Mouse (Mus musculus): Measurements from ENCODE around the gene Rtn1. TPM values are rescaled to one million over a fixed set of nuclear protein-coding genes. Genes with fewer than 3 reads are reported as not detected.

Gene Rtn1
- total and polyA plus RNA-seq, 2 experiments from 2014 or later: 6.5 to 11.7 TPM

GRCm38 (mm10) chr12:72323778-72324177 is 85.1 kb downstream of the Rtn1 start:
- no peak overlapping the region for H3K4me2 ChIP-seq (ENCODE audit: low read depth, low read length)
- no peak for TF ChIP-seq CTCF (IDR thresholded peaks at IDR 0.05; ENCODE audit: low read depth)
- no peak for TF ChIP-seq EP300 (IDR thresholded peaks at IDR 0.05; ENCODE audit: low read depth)
- no peaks in the 10 kb centered on the region for H3K4me1 ChIP-seq (ENCODE audit: control insufficient read depth, insufficient read depth)
- no peak overlapping the region for H3K4me3 ChIP-seq (ENCODE audit: low read depth, low read length)
- WGBS: 39% methylated on average over 4 of the region's 4 CpGs
- H3K27me3 ChIP-seq (ENCODE audit: control insufficient read depth, insufficient read depth, low read length): no peaks in the 10 kb centered on the region
- no peak for DNase-seq (ENCODE audit: low spot score)
- no peak for ATAC-seq (ENCODE audit: insufficient read depth, low read depth)
- H3K27ac ChIP-seq (ENCODE audit: low read depth): no peak overlapping the region
- no peaks in the 10 kb centered on the region for H3K36me3 ChIP-seq (replicated peaks; ENCODE audit: control insufficient read depth, insufficient read depth, low read length)
- no peaks in the 10 kb centered on the region for H3K9me3 ChIP-seq (replicated peaks; ENCODE audit: control insufficient read depth, low read length)
- H3K9ac ChIP-seq (replicated peaks; ENCODE audit: low read depth, low read length): no peak overlapping the region

DNA sequence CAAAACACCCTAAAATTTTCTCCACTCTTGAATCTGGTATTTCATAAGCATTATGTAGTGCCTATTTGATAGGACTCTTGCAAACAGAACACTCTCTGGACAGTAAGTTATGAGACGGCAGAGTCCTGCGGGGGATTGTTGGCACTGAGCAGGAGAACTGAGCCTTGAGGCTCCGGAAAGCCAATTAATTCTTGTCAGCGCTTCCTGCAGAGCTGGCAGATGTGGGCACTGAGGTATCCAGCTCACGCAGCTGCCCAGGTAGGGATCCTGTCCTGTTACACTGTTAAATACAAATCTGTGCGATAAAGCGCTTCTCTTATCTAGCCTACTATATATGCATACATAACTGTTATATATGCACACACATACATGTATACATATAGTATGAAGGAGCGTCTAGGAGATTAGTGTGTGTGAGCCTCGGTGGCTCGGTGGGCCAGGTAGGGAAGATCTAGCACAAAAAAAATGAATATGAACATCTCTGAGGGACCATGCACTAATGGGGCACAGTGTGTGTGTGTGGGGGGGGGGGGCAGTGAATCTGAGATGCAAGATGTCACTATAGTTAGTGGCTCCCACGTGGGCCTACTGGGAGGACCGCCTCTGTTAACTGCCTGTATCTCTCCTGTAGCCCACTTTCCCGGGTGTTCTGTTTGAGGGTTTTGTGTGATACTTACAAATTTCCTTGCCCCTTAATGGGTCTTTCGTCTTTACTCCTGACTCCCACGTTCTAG is 93.0 kb downstream of the Rtn1 start:
- ATAC-seq (ENCODE audit: insufficient read depth, low read depth) (no peak), DNase-seq (ENCODE audit: low spot score) (no peak)
- Histone ChIP-seq H3K4me2 (ENCODE audit: low read depth, low read length) (no peak overlapping the region), H3K4me3 (ENCODE audit: low read depth, low read length) (no peak overlapping the region), H3K4me1 (ENCODE audit: control insufficient read depth, insufficient read depth) (no peaks in the 10 kb centered on the region), H3K9me3 (replicated peaks; ENCODE audit: control insufficient read depth, low read length) (no peaks in the 10 kb centered on the region), H3K27me3 (ENCODE audit: control insufficient read depth, insufficient read depth, low read length) (no peaks in the 10 kb centered on the region), H3K9ac (replicated peaks; ENCODE audit: low read depth, low read length) (no peak overlapping the region), H3K36me3 (replicated peaks; ENCODE audit: control insufficient read depth, insufficient read depth, low read length) (no peaks in the 10 kb centered on the region), H3K27ac (ENCODE audit: low read depth) (no peak overlapping the region)
- 62% methylated on average over 15 of the region's 15 CpGs for WGBS
- TF ChIP-seq CTCF (IDR thresholded peaks at IDR 0.05; ENCODE audit: low read depth) (no peak), EP300 (IDR thresholded peaks at IDR 0.05; ENCODE audit: low read depth) (no peak)

- Histone ChIP-seq H3K4me2 (ENCODE audit: low read depth, low read length) (no peak overlapping the region), H3K36me3 (replicated peaks; ENCODE audit: control insufficient read depth, insufficient read depth, low read length) (no peaks in the 10 kb centered on the region), H3K4me3 (ENCODE audit: low read depth, low read length) (no peak overlapping the region), H3K9me3 (replicated peaks; ENCODE audit: control insufficient read depth, low read length) (no peaks in the 10 kb centered on the region), H3K9ac (replicated peaks; ENCODE audit: low read depth, low read length) (no peak overlapping the region), H3K4me1 (ENCODE audit: control insufficient read depth, insufficient read depth) (no peaks in the 10 kb centered on the region), H3K27ac (ENCODE audit: low read depth) (no peak overlapping the region), H3K27me3 (ENCODE audit: control insufficient read depth, insufficient read depth, low read length) (no peaks in the 10 kb centered on the region)
- DNase-seq (ENCODE audit: low spot score) (no peak), ATAC-seq (ENCODE audit: insufficient read depth, low read depth) (no peak)
- TF ChIP-seq CTCF (IDR thresholded peaks at IDR 0.05; ENCODE audit: low read depth) (no peak), EP300 (IDR thresholded peaks at IDR 0.05; ENCODE audit: low read depth) (no peak)
- 75% methylated on average over 6 of the region's 6 CpGs for WGBS
Observed at GRCm38 (mm10) chr12:72310818-72311217, 98.0 kb downstream of the Rtn1 start.

DNA sequence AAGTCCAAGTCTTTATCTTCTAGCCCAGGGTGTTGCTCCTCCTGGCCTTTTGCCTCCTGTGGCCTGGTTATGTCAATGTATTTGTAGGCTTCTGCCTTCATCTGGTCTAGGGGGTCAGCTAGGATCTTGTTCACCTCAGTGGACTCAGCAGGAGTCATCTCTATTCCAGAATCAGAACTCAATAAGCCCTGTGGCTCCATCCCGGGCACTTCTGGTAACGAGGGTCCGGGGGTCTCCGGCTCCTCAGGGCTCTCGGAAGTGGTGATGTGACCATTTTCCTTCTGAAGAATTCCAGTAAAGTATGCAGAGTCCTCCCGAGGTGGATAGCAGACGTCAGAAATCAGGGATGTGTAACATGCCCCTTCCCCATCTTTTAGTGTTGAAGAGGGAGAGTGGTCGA is 100.3 kb downstream of the Rtn1 start:
- H3K4me2 ChIP-seq (ENCODE audit: low read depth, low read length): no peak overlapping the region
- H3K9me3 ChIP-seq (replicated peaks; ENCODE audit: control insufficient read depth, low read length): no peaks in the 10 kb centered on the region
- H3K9ac ChIP-seq (replicated peaks; ENCODE audit: low read depth, low read length): no peak overlapping the region
- DNase-seq (ENCODE audit: low spot score) (no peak), ATAC-seq (ENCODE audit: insufficient read depth, low read depth) (no peak)
- H3K4me3 ChIP-seq (ENCODE audit: low read depth, low read length): no peak overlapping the region
- no peaks in the 10 kb centered on the region for H3K4me1 ChIP-seq (ENCODE audit: control insufficient read depth, insufficient read depth)
- H3K36me3 ChIP-seq (replicated peaks; ENCODE audit: control insufficient read depth, insufficient read depth, low read length): no peaks in the 10 kb centered on the region
- WGBS: 67% methylated on average over 8 of the region's 8 CpGs
- TF ChIP-seq EP300 (IDR thresholded peaks at IDR 0.05; ENCODE audit: low read depth) (no peak), CTCF (IDR thresholded peaks at IDR 0.05; ENCODE audit: low read depth) (no peak)
- H3K27ac ChIP-seq (ENCODE audit: low read depth): no peak overlapping the region
- 0 out of 2 replicates have a peak, but pooled peaks cover 3% of the 10 kb centered on the region for H3K27me3 ChIP-seq (ENCODE audit: control insufficient read depth, insufficient read depth, low read length)

DNA sequence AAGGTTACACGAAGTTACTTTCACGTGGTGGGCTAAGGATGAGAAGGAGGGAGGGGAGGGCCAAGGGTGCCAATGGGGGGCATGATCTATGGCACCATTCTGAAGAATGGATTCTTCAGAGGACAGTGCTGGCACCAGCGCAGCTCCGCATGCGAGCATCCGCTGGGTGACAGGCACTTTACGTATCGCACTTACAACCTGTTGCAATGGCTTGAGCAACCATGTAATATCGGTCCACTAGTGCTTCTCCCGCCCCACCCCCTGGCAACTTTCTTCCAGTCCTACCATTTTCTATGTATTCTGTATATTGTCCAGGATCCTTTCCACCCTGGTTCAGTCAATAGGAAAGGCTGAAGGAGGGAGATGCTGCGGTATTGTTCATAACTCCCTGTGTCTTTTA is 102.6 kb downstream of the Rtn1 start:
- Histone ChIP-seq H3K36me3 (replicated peaks; ENCODE audit: control insufficient read depth, insufficient read depth, low read length) (no peaks in the 10 kb centered on the region), H3K27me3 (ENCODE audit: control insufficient read depth, insufficient read depth, low read length) (0 out of 2 replicates have a peak, but pooled peaks cover 4% of the 10 kb centered on the region), H3K4me3 (ENCODE audit: low read depth, low read length) (no peak overlapping the region), H3K27ac (ENCODE audit: low read depth) (no peak overlapping the region), H3K4me2 (ENCODE audit: low read depth, low read length) (no peak overlapping the region), H3K9me3 (replicated peaks; ENCODE audit: control insufficient read depth, low read length) (no peaks in the 10 kb centered on the region), H3K9ac (replicated peaks; ENCODE audit: low read depth, low read length) (no peak overlapping the region), H3K4me1 (ENCODE audit: control insufficient read depth, insufficient read depth) (no peaks in the 10 kb centered on the region)
- WGBS: 86% methylated on average over 11 of the region's 11 CpGs
- ATAC-seq (ENCODE audit: insufficient read depth, low read depth) (no peak), DNase-seq (ENCODE audit: low spot score) (no peak)
- TF ChIP-seq EP300 (IDR thresholded peaks at IDR 0.05; ENCODE audit: low read depth) (no peak), CTCF (IDR thresholded peaks at IDR 0.05; ENCODE audit: low read depth) (no peak)

DNA sequence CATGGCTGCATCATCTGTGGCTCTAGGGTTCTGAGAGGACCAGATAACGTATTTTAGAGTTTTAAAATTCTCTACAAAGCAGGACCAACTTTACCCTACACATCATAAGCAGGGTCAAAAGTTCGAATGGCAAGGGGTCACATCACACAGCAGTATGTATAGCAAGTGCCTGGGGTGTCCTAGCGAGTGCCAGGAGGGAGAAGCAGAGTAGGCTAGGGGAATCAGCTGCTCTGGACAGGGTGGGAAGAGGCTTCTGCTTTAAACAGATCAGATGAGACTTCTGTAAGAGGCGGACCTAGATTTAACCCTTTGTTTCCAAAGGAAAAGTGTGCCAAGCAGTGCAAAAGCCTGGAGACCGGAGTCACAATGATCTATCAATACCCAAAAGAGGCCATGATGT is 103.4 kb downstream of the Rtn1 start:
- Histone ChIP-seq H3K4me1 (ENCODE audit: control insufficient read depth, insufficient read depth) (no peaks in the 10 kb centered on the region), H3K9ac (replicated peaks; ENCODE audit: low read depth, low read length) (no peak overlapping the region), H3K9me3 (replicated peaks; ENCODE audit: control insufficient read depth, low read length) (no peaks in the 10 kb centered on the region), H3K36me3 (replicated peaks; ENCODE audit: control insufficient read depth, insufficient read depth, low read length) (no peaks in the 10 kb centered on the region), H3K27me3 (ENCODE audit: control insufficient read depth, insufficient read depth, low read length) (0 out of 2 replicates have a peak, but pooled peaks cover 4% of the 10 kb centered on the region), H3K4me3 (ENCODE audit: low read depth, low read length) (no peak overlapping the region), H3K4me2 (ENCODE audit: low read depth, low read length) (no peak overlapping the region), H3K27ac (ENCODE audit: low read depth) (no peak overlapping the region)
- TF ChIP-seq CTCF (IDR thresholded peaks at IDR 0.05; ENCODE audit: low read depth) (no peak), EP300 (IDR thresholded peaks at IDR 0.05; ENCODE audit: low read depth) (no peak)
- ATAC-seq (ENCODE audit: insufficient read depth, low read depth) (no peak), DNase-seq (ENCODE audit: low spot score) (no peak)
- 56% methylated on average over 5 of the region's 5 CpGs for WGBS
